Mouse (Mus musculus) cerebellum, adult 2 months (tissue): ENCODE measurements around the gene Plpp4. TPM values are rescaled to one million over a fixed set of nuclear protein-coding genes. Genes with fewer than 3 reads are reported as not detected.

Source experiments
- DNase-seq, 2 experiments: peaks; one replicate each; pipeline ENCODE4 v3.0.0; 2021
- H3K27ac ChIP-seq: fragments of 200-500 bp; 2 replicates; pipeline ENCODE4 v1.5.1; 2012; ENCODE audit warnings: low read length, control low read depth, inconsistent platforms; ENCODE audit not compliant: insufficient read depth
- H3K27me3 ChIP-seq: fragments of 200-500 bp; 2 replicates; pipeline ENCODE4 v1.6.1; 2012; ENCODE audit warnings: inconsistent platforms, mild to moderate bottlenecking, low read length, moderate library complexity; ENCODE audit not compliant: control insufficient read depth, insufficient read depth
- H3K4me1 ChIP-seq: fragments of 200-500 bp; 2 replicates; pipeline ENCODE4 v1.6.1; 2011; ENCODE audit warnings: low read length; ENCODE audit not compliant: control insufficient read depth, insufficient read depth
- H3K4me3 ChIP-seq: fragments of 200-500 bp; replicated peaks from 2 replicates; pipeline ENCODE3; 2011; ENCODE audit warnings: mild to moderate bottlenecking, low read depth, low read length, control low read depth; ENCODE audit not compliant: insufficient read depth
- CTCF ChIP-seq: fragments of 200-500 bp; IDR thresholded peaks from 2 replicates; pipeline ENCODE4 v1.5.1; 2011; ENCODE audit warnings: low read depth, mild to moderate bottlenecking, control low read depth, low read length, moderate library complexity, borderline replicate concordance; ENCODE audit not compliant: insufficient read depth
- POLR2A ChIP-seq: fragments of 200-500 bp; IDR thresholded peaks from 2 replicates; pipeline ENCODE4 v1.6.1; 2011; ENCODE audit warnings: low read length, control low read depth, borderline replicate concordance; ENCODE audit not compliant: insufficient read depth
- WGBS: fragments of 180-500 bp; shearing (Covaris S2); methylation state at CpG from one replicate; pipeline ENCODE4 v1.1.7; 2018; 5-methylcytosine and 5-hydroxymethylcytosine counted together
- polyA plus RNA-seq: library from polyadenylated mRNA; depleted of rRNA; stranded (reverse); fragments of >200 nt; gene quantifications from 2 replicates; pipeline ENCODE4 v1.2.3, GENCODE M21; 2012

The Plpp4 gene
- polyA plus RNA-seq, 1 experiment = 17.3 TPM

- TF ChIP-seq CTCF = peak; percentile 54; the same call in 1 of the 2 replicates
- no peak for TF ChIP-seq POLR2A
- peak in 1 of 2 experiments; percentile 8 for DNase-seq
- H3K27ac ChIP-seq = no peak overlapping the region
- H3K4me1 ChIP-seq = no peaks in the 10 kb centered on the region
- no peak overlapping the region for H3K4me3 ChIP-seq
- no peaks in the 10 kb centered on the region for H3K27me3 ChIP-seq
- WGBS = 8% methylated on average over 13 of the region's 13 CpGs
These were observed 50.4 kb downstream of the Plpp4 start for GRCm38 (mm10) chr7:129307042-129307825.

DNA sequence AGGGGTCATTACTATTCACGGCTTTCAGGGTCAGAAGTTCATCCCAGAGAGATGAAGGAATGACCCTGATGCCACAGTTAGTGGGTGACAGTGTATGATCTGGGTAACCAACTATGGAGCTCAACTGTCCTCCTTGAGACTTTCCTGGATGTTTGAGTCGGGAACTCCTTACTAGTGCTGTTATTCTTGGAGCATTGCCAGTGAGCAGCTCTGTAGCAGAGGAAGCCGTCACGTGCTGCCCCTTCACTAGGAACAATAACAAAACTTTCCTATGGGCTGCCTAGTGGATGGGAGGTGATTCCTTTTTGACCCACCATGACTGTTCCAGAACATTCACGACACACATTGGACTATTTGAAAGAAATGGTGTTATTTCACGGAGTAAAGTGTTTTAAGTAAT is 51.8 kb downstream of the Plpp4 start:
- Histone ChIP-seq H3K4me3 (no peak overlapping the region), H3K27ac (no peak overlapping the region), H3K27me3 (no peaks in the 10 kb centered on the region), H3K4me1 (no peaks in the 10 kb centered on the region; the same call in 1 of the 2 replicates)
- 56% methylated on average over 6 of the region's 6 CpGs for WGBS
- no peak for DNase-seq
- TF ChIP-seq CTCF (no peak), POLR2A (no peak)

DNA sequence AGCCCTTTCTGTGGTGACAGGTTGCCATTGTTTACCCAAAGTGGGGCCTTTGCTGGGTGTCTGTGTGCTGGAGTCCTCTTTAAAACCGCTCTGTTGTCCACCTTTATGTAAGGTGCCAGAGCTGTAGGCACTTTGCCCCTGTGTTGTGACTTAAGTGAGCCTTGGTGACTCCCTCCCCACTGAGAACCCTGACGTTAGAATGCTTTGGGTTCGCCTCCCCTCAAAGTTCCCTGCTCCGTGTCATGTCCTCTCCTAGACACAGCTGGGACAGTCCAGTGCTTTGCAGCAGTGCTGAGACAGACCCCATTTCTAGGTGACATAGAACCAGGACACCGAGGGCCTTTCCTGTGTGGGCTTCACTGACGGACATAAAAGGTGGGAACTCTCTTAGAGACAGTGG is 55.7 kb downstream of the Plpp4 start:
- Histone ChIP-seq H3K4me1 (no peaks in the 10 kb centered on the region; the same call in 1 of the 2 replicates), H3K4me3 (no peak overlapping the region), H3K27me3 (no peaks in the 10 kb centered on the region), H3K27ac (no peak overlapping the region)
- no peak for DNase-seq
- 73% methylated on average over 6 of the region's 6 CpGs for WGBS
- no peak for TF ChIP-seq POLR2A
- TF ChIP-seq CTCF = no peak

DNA sequence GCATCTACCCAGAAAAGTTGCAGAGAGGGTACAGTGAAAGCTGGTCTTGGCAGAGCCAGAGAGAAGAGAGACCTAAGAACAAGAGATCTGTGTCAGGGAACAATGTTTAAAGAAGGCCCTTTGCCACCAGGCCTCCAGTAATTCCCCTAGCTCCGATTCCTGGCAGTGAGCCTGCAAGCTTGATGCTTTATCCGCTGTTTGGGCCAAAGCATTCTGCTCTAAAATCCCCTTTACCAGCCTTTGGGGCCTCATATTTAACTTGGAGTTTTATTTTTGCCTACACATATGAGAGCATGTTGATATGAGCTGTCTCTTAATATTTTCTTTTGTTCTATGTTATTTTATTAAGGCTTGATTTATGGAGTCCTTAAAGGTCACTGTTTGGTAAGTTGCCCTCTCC is 57.1 kb downstream of the Plpp4 start:
- TF ChIP-seq CTCF (no peak), POLR2A (no peak)
- Histone ChIP-seq H3K27ac (no peak overlapping the region), H3K4me1 (no peaks in the 10 kb centered on the region; the same call in 1 of the 2 replicates), H3K4me3 (no peak overlapping the region), H3K27me3 (no peaks in the 10 kb centered on the region)
- 12% methylated on average over 2 of the region's 2 CpGs for WGBS
- DNase-seq = no peak

- no peak for TF ChIP-seq POLR2A
- TF ChIP-seq CTCF = no peak
These were observed 83.3 kb downstream of the Plpp4 start for GRCm38 (mm10) chr7:129340096-129340495.

GRCm38 (mm10) chr7:129355561-129355960 is 98.7 kb downstream of the Plpp4 start:
- no peak for DNase-seq
- Histone ChIP-seq H3K27ac (no peak overlapping the region), H3K4me1 (no peaks in the 10 kb centered on the region), H3K4me3 (no peak overlapping the region), H3K27me3 (no peaks in the 10 kb centered on the region)
- TF ChIP-seq CTCF (no peak), POLR2A (no peak)
- 86% methylated on average over 2 of the region's 2 CpGs for WGBS

More at GRCm38 (mm10) chr7:129340096-129340495, 83.3 kb downstream of the Plpp4 start:
- no peak overlapping the region for H3K4me3 ChIP-seq
- no peaks in the 10 kb centered on the region; the same call in 1 of the 2 replicates for H3K27me3 ChIP-seq
- WGBS = 18% methylated on average over 3 of the region's 3 CpGs
- DNase-seq = no peak
- no peaks in the 10 kb centered on the region for H3K4me1 ChIP-seq
- H3K27ac ChIP-seq = no peak overlapping the region

GRCm38 (mm10) chr7:129375306-129375705 is 118.5 kb downstream of the Plpp4 start:
- Histone ChIP-seq H3K27ac (no peak overlapping the region), H3K4me1 (no peaks in the 10 kb centered on the region), H3K4me3 (no peak overlapping the region), H3K27me3 (no peaks in the 10 kb centered on the region)
- WGBS = 97% methylated on average over 1 of the region's 1 CpGs
- DNase-seq = no peak
- no peak for TF ChIP-seq POLR2A
- no peak for TF ChIP-seq CTCF

DNA sequence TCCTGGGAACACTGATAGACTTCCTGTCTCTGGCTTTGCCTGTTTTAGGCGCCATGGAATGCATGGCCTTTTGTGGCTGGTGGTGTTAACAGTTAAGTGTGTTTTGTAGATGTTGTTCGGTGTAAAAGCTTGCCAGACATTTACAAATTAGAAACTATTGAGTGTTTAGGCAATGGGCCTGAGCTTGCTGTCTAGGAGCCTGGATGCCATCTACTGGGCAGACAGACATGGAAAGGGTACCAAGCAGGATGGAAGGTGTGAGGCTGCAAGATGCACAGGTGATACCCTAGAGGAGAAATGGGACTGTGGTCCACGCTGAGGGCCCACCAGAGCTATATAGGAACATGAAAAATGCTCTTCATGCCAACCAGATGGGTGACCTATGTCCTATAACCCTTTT is 128.3 kb downstream of the Plpp4 start:
- no peak overlapping the region for H3K27ac ChIP-seq
- no peaks in the 10 kb centered on the region for H3K4me1 ChIP-seq
- 81% methylated on average over 3 of the region's 3 CpGs for WGBS
- DNase-seq = no peak
- H3K4me3 ChIP-seq = no peak overlapping the region
- H3K27me3 ChIP-seq = no peaks in the 10 kb centered on the region
- TF ChIP-seq POLR2A (no peak), CTCF (no peak)
